Mouse (Mus musculus) brown adipose tissue, adult 24 weeks (tissue): ENCODE measurements at regions not wholly inside any gene's neighbourhood (a gene's known extent, or its start where the extent isn't known, plus 50 kb on each side); places are given as distances from the start of the nearest gene placed in this dataset.
A peak's percentile ranks its signal among the peaks of the same experiment; 100 is the strongest.

ENCODE experiments used
- H3K27ac ChIP-seq: fragments of 200-500 bp; replicated peaks from 2 replicates; pipeline ENCODE4 v1.5.1; 2012; ENCODE audit warnings: low read depth, mild to moderate bottlenecking, low read length
- H3K4me1 ChIP-seq: fragments of 200-500 bp; 2 replicates; pipeline ENCODE4 v1.6.1; 2012; ENCODE audit warnings: low read length, mixed read lengths; ENCODE audit not compliant: control insufficient read depth, insufficient read depth, insufficient read length
- H3K4me3 ChIP-seq: fragments of 200-500 bp; 2 replicates; pipeline ENCODE4 v1.5.1; 2012; ENCODE audit warnings: low read depth, mild to moderate bottlenecking, low read length, moderate library complexity; ENCODE audit not compliant: insufficient read depth

- Histone ChIP-seq H3K27ac (no peak overlapping the region), H3K4me1 (peaks cover 11% of the 10 kb centered on the region), H3K4me3 (no peak overlapping the region)
Observed at GRCm38 (mm10) chr12:54401665-54402064, 198.0 kb upstream of the Egln3 start.

GRCm38 (mm10) chr12:54400084-54400483, 196.4 kb upstream of the Egln3 start:
- no peak overlapping the region for H3K4me3 ChIP-seq

GRCm38 (mm10) chr12:54398080-54398479, 194.4 kb upstream of the Egln3 start:
- Histone ChIP-seq H3K4me3 (no peak overlapping the region), H3K4me1 (peaks cover 2% of the 10 kb centered on the region; the same call in 1 of the 2 replicates)

More at GRCm38 (mm10) chr12:54400084-54400483, 196.4 kb upstream of the Egln3 start:
- Histone ChIP-seq H3K27ac (no peak overlapping the region), H3K4me1 (peaks cover 8% of the 10 kb centered on the region)

GRCm38 (mm10) chr12:54396952-54397351, 193.3 kb upstream of the Egln3 start:
- no peak overlapping the region for H3K27ac ChIP-seq
- no peak overlapping the region for H3K4me3 ChIP-seq
- H3K4me1 ChIP-seq = peaks cover 2% of the 10 kb centered on the region; the same call in 1 of the 2 replicates

More at GRCm38 (mm10) chr12:54398080-54398479, 194.4 kb upstream of the Egln3 start:
- H3K27ac ChIP-seq = 0 out of 2 replicates have a peak overlapping the region, but pooled peaks have one; percentile 23

GRCm38 (mm10) chr12:54396341-54396740, 192.7 kb upstream of the Egln3 start:
- no peak overlapping the region for H3K27ac ChIP-seq
- peaks cover 2% of the 10 kb centered on the region; the same call in 1 of the 2 replicates for H3K4me1 ChIP-seq
- H3K4me3 ChIP-seq = no peak overlapping the region

GRCm38 (mm10) chr12:54385401-54385800, 181.7 kb upstream of the Egln3 start:
- H3K4me1 ChIP-seq = no peaks in the 10 kb centered on the region; the same call in 1 of the 2 replicates
- no peak overlapping the region for H3K4me3 ChIP-seq
- H3K27ac ChIP-seq = no peak overlapping the region

- Histone ChIP-seq H3K27ac (no peak overlapping the region), H3K4me3 (no peak overlapping the region), H3K4me1 (no peaks in the 10 kb centered on the region; the same call in 1 of the 2 replicates)
Observed at GRCm38 (mm10) chr12:54384116-54384515, 180.5 kb upstream of the Egln3 start.

- Histone ChIP-seq H3K27ac (no peak overlapping the region), H3K4me1 (no peaks in the 10 kb centered on the region; the same call in 1 of the 2 replicates), H3K4me3 (no peak overlapping the region)
Observed at GRCm38 (mm10) chr12:54382965-54383364, 179.3 kb upstream of the Egln3 start.

- H3K4me3 ChIP-seq = no peak overlapping the region
- H3K4me1 ChIP-seq = no peaks in the 10 kb centered on the region; the same call in 1 of the 2 replicates
- no peak overlapping the region for H3K27ac ChIP-seq
Observed at GRCm38 (mm10) chr12:54382061-54382460, 178.4 kb upstream of the Egln3 start.

- H3K4me3 ChIP-seq = no peak overlapping the region
- H3K27ac ChIP-seq = no peak overlapping the region
- no peaks in the 10 kb centered on the region; the same call in 1 of the 2 replicates for H3K4me1 ChIP-seq
Observed at GRCm38 (mm10) chr12:54380322-54380721, 176.7 kb upstream of the Egln3 start.

- Histone ChIP-seq H3K27ac (no peak overlapping the region), H3K4me1 (no peaks in the 10 kb centered on the region)
Observed at GRCm38 (mm10) chr12:54378576-54378975, 174.9 kb upstream of the Egln3 start.

GRCm38 (mm10) chr12:54374060-54374459, 170.4 kb upstream of the Egln3 start:
- no peaks in the 10 kb centered on the region for H3K4me1 ChIP-seq
- H3K27ac ChIP-seq = no peak overlapping the region

More at GRCm38 (mm10) chr12:54378576-54378975, 174.9 kb upstream of the Egln3 start:
- no peak overlapping the region for H3K4me3 ChIP-seq

GRCm38 (mm10) chr12:54369217-54369616, 165.6 kb upstream of the Egln3 start:
- H3K4me1 ChIP-seq = no peaks in the 10 kb centered on the region
- H3K4me3 ChIP-seq = no peak overlapping the region
- H3K27ac ChIP-seq = no peak overlapping the region

More at GRCm38 (mm10) chr12:54374060-54374459, 170.4 kb upstream of the Egln3 start:
- no peak overlapping the region for H3K4me3 ChIP-seq

GRCm38 (mm10) chr12:54364381-54365095, 160.9 kb upstream of the Egln3 start:
- Histone ChIP-seq H3K4me1 (peaks cover 3% of the 10 kb centered on the region; the same call in 1 of the 2 replicates), H3K4me3 (no peak overlapping the region), H3K27ac (no peak overlapping the region)

GRCm38 (mm10) chr12:54361762-54362161, 158.1 kb upstream of the Egln3 start:
- Histone ChIP-seq H3K4me3 (no peak overlapping the region), H3K4me1 (peaks cover 3% of the 10 kb centered on the region; the same call in 1 of the 2 replicates)

GRCm38 (mm10) chr12:54354187-54354586, 150.5 kb upstream of the Egln3 start:
- H3K27ac ChIP-seq = no peak overlapping the region
- no peak overlapping the region for H3K4me3 ChIP-seq
- H3K4me1 ChIP-seq = no peaks in the 10 kb centered on the region

More at GRCm38 (mm10) chr12:54361762-54362161, 158.1 kb upstream of the Egln3 start:
- H3K27ac ChIP-seq = no peak overlapping the region
